Mouse (Mus musculus) MEL (cell line): ENCODE measurements at regions not wholly inside any gene's neighbourhood (a gene's known extent, or its start where the extent isn't known, plus 50 kb on each side); places are given as distances from the start of the nearest gene placed in this dataset.

ENCODE experiments used
- MAFK ChIP-seq: IDR thresholded peaks from 2 replicates; pipeline ENCODE4 v1.6.1; 2011; ENCODE audit warnings: low read depth, mild to moderate bottlenecking, low read length, improper control_type of control experiment, borderline replicate concordance
- MAX ChIP-seq: IDR thresholded peaks from 2 replicates; pipeline ENCODE4 v1.6.1; 2011; ENCODE audit warnings: low read length, improper control_type of control experiment
- POLR2A ChIP-seq, 2 experiments: IDR thresholded peaks; 2 replicates each; pipeline ENCODE4 v1.6.1; 2011 to 2012; ENCODE audit warnings: low read length in 2 of 2, mild to moderate bottlenecking in 2 of 2, control low read depth in 1 of 2, improper control_type of control experiment in 1 of 2, low read depth in 1 of 2, moderate library complexity in 1 of 2; ENCODE audit not compliant: control insufficient read depth in 1 of 2, insufficient read depth in 1 of 2, poor library complexity in 1 of 2
- SMC3 ChIP-seq: IDR thresholded peaks from 2 replicates; pipeline ENCODE4 v1.6.1; 2011; ENCODE audit warnings: low read depth, low read length, improper control_type of control experiment

- TF ChIP-seq MAX = no peak
- TF ChIP-seq POLR2A (IDR thresholded peaks at IDR 0.05; ENCODE audit: control insufficient read depth in 1 of 2, insufficient read depth in 1 of 2, low read depth in 1 of 2, low read length in 2 of 2, poor library complexity in 1 of 2) = no peak
- TF ChIP-seq MAFK = no peak
- no peak for TF ChIP-seq SMC3
Measured at GRCm38 (mm10) chr16:30693206-30693605, 93.7 kb downstream of the Fam43a start.
